In the genomic region with DNA sequence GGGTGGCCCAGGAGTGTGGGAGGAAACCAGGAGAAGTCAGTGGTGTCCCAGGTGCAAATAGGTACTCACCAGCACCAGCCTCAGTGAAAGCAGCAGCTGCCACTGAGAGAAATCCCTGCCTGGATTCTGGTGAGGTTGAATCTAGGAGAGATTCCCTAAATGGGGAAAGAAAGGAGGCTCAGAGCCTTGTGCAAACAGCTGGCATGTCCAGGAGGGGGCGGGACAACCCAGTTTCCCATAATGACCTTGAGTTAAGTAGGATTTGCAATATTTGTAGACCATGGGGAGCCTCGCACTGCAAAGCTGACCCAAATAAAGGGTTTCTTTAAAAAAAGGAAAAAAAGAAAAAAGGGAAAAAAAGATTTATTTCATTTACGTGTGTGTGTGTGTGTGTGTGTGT, we compare ENCODE assay signal across 8 mouse cellular contexts. TPM values are rescaled to one million over a fixed set of nuclear protein-coding genes. Genes with fewer than 3 reads are reported as not detected.
DNase-seq lines count a peak whose midpoint lies in the region; ATAC-seq lines count a peak whose summit lies in the region.

No protein-coding gene starts in this region.

- peaks cover 47% of the 10 kb centered on the region for H3K27me3 ChIP-seq in heart, embryonic 10.5 days (ENCODE audit: insufficient read depth, poor library complexity, severe bottlenecking)
- H3K27me3 ChIP-seq in heart, embryonic 15.5 days = no peaks in the 10 kb centered on the region
- H3K27me3 ChIP-seq in limb, embryonic 10.5 days (ENCODE audit: low read depth, poor library complexity, severe bottlenecking) = 0 out of 2 replicates have a peak, but pooled peaks cover 6% of the 10 kb centered on the region

- H3K9me3 ChIP-seq in heart, embryonic 10.5 days = no peaks in the 10 kb centered on the region
- H3K9me3 ChIP-seq in heart, embryonic 15.5 days (replicated peaks) = no peaks in the 10 kb centered on the region
- H3K9me3 ChIP-seq in limb, embryonic 10.5 days (replicated peaks) = no peaks in the 10 kb centered on the region

- H3K9ac ChIP-seq in heart, embryonic 15.5 days = 0 out of 2 replicates have a peak overlapping the region, but pooled peaks have one; percentile 26

- DNase-seq in heart, adult 11 months = peak; percentile 97
- DNase-seq in heart, embryonic 10.5 days (ENCODE audit: low spot score) = no peak
- DNase-seq in adrenal gland, postnatal 10 days = peak; percentile 86
- DNase-seq in limb, embryonic 10.5 days (ENCODE audit: low spot score) = no peak
- peak; percentile 30 for DNase-seq in mesoderm, embryonic 11.5 days (ENCODE audit: low read depth, low spot score)
- no peak for DNase-seq in thymus, postnatal 10 days (ENCODE audit: low spot score in 2 of 2)

- no peaks in the 10 kb centered on the region for H3K36me3 ChIP-seq in heart, embryonic 10.5 days
- 0 out of 2 replicates have a peak, but pooled peaks cover 3% of the 10 kb centered on the region for H3K36me3 ChIP-seq in heart, embryonic 15.5 days
- peaks cover 26% of the 10 kb centered on the region for H3K36me3 ChIP-seq in limb, embryonic 10.5 days

- peaks cover 60% of the 10 kb centered on the region for H3K4me1 ChIP-seq in heart, embryonic 10.5 days
- peaks cover 61% of the 10 kb centered on the region for H3K4me1 ChIP-seq in heart, embryonic 15.5 days (replicated peaks)
- peaks cover 51% of the 10 kb centered on the region for H3K4me1 ChIP-seq in limb, embryonic 10.5 days

- peak overlapping the region; percentile 98; the same call in 1 of the 2 replicates for H3K4me2 ChIP-seq in heart, embryonic 15.5 days

- no peak for ATAC-seq in heart, embryonic 15.5 days (replicated peaks; ENCODE audit: insufficient number of reproducible peaks, insufficient read depth, low FRiP score, low read depth)
- ATAC-seq in granulocyte monocyte progenitor cell, adult 5-6 weeks (replicated peaks; ENCODE audit: poor library complexity, severe bottlenecking) = no peak

- no peak overlapping the region for H3K27ac ChIP-seq in heart, embryonic 10.5 days
- peak overlapping the region; percentile 17; the same call in 1 of the 2 replicates for H3K27ac ChIP-seq in heart, embryonic 15.5 days
- peak overlapping the region; percentile 46; the same call in 1 of the 2 replicates for H3K27ac ChIP-seq in limb, embryonic 10.5 days

- no peak overlapping the region for H3K4me3 ChIP-seq in heart, embryonic 10.5 days
- 0 out of 2 replicates have a peak overlapping the region, but pooled peaks have one; percentile 4 for H3K4me3 ChIP-seq in heart, embryonic 15.5 days
- peak overlapping the region; percentile 22; the same call in 1 of the 2 replicates for H3K4me3 ChIP-seq in limb, embryonic 10.5 days

- 50% methylated on average over 3 of the region's 3 CpGs for WGBS in heart, embryonic 10.5 days
- WGBS in heart, embryonic 15.5 days = 55% methylated on average over 3 of the region's 3 CpGs
- 73% methylated on average over 3 of the region's 3 CpGs for WGBS in limb, embryonic 10.5 days

RNA-seq across cellular contexts. Expression of gene Dhrs3, which starts 3.7 kb away (rescaled TPM):
- polyA plus RNA-seq in heart, embryonic 10.5 days (2016; fragmentation: Nextera tagmentation; extraction: Ambion mirVana) = 7.0 and 21.2 TPM in 2 replicates
- total RNA-seq in adrenal gland, postnatal 10 days (2021) = 100 to 1,000 TPM; 108 to 126 TPM
- polyA plus RNA-seq in heart, embryonic 15.5 days (2015; fragmentation: Nextera tagmentation; extraction: Ambion mirVana) = 36.3 and 46.4 TPM in 2 replicates
- polyA plus RNA-seq in limb, embryonic 10.5 days (2016; fragmentation: Nextera tagmentation; extraction: Ambion mirVana) = 29.5 and 49.8 TPM in 2 replicates
- total RNA-seq in granulocyte monocyte progenitor cell, adult 5-6 weeks (2014; fragmentation: Nextera tagmentation) = 30.0 and 33.7 TPM in 2 replicates
- total RNA-seq in granulocyte monocyte progenitor cell, adult 5-6 weeks (2017) = 17.5 and 32.3 TPM in 2 replicates

Comparison
In these comparisons a context has a peak if more than half of its experiments do, and no peak if none do; other contexts are left out.
1. DNase-seq: peak in heart, adult 11 months (single experiment), adrenal gland, postnatal 10 days (single experiment) and mesoderm, embryonic 11.5 days (single experiment); none in heart, embryonic 10.5 days (single experiment), limb, embryonic 10.5 days (single experiment) and thymus, postnatal 10 days (0 of 2).